ENCODE assay signal across 8 mouse cellular contexts in the genomic region with DNA sequence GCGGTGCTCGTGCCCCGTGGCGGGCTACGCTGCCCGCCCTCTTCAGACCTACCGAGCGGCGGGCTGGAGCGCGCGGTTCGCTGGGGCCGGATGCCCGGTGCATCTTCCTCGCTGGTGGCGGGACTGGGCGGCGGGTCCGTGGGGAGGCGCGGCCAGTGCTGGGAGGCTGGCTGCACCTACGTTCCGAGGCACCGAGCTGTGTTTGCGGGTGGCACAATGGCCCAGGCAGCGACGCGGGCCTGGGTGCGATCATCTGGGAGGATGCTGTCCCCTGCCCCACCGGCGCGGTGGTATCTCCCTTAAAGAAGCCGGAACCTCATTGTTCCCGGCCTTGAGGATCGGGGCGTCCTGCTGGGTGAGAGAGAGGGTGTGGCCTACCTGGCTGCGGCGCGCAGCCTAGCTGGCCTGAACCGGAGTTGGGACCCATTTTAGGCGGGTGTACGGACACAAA. TPM values are rescaled to one million over a fixed set of nuclear protein-coding genes. Genes with fewer than 3 reads are reported as not detected.
DNase-seq lines count a peak whose midpoint lies in the region; ATAC-seq and TF ChIP-seq lines count a peak whose summit lies in the region.

A gene (minus strand): TSS at position 321 of the 451 bp plus-strand sequence.

- no peak for TF ChIP-seq RAD21 in MEL (IDR thresholded peaks at IDR 0.05; ENCODE audit: low read depth, low read length)

- peak within 1 kb of the TSS; percentile 75 for H3K4me2 ChIP-seq in forebrain, embryonic 15.5 days (replicated peaks)
- peak within 1 kb of the TSS; percentile 90 for H3K4me2 ChIP-seq in lung, embryonic 15.5 days

- DNase-seq in MEL (ENCODE audit: low read depth, low spot score), result peak; percentile 93
- DNase-seq in cerebellum, adult 11 months, result peak; percentile 70
- peak; percentile 77 for DNase-seq in heart, postnatal 4 days
- DNase-seq in layer of hippocampus, adult 8-10 months (ENCODE audit: low spot score in 2 of 2), result peak; percentile 45 to 63
- peak; percentile 62 for DNase-seq in ovary, adult 18-20 months (ENCODE audit: low spot score)
- peak; percentile 89 for DNase-seq in thymus, postnatal 14 days

- ATAC-seq in forebrain, embryonic 15.5 days (replicated peaks), result peak; percentile 77
- ATAC-seq in lung, embryonic 15.5 days (ENCODE audit: borderline replicate concordance, extremely low read depth, low FRiP score, low TSS enrichment), result peak; percentile 64

- TF ChIP-seq EP300 in MEL (IDR thresholded peaks at IDR 0.05; ENCODE audit: low read depth in 1 of 2, low read length in 2 of 2), result no peak

- peaks cover 2 to 21% of the 10 kb centered on the region in 2 experiments; a peak in 3 of 4 replicates for H3K4me1 ChIP-seq in MEL (ENCODE audit: control insufficient read depth in 1 of 2, insufficient read depth in 2 of 2, low read length in 2 of 2)
- peaks cover 21% of the 10 kb centered on the region for H3K4me1 ChIP-seq in forebrain, embryonic 15.5 days
- peaks cover 20% of the 10 kb centered on the region for H3K4me1 ChIP-seq in lung, embryonic 15.5 days

- peak within 1 kb of the TSS; percentile 96 to 97 for H3K4me3 ChIP-seq in MEL (ENCODE audit: control insufficient read depth in 1 of 2, insufficient read depth in 1 of 2, low read depth in 2 of 2, low read length in 2 of 2)
- H3K4me3 ChIP-seq in forebrain, embryonic 15.5 days, result peak within 1 kb of the TSS; percentile 84
- H3K4me3 ChIP-seq in lung, embryonic 15.5 days, result peak within 1 kb of the TSS; percentile 96

- under 1% methylated on average over 42 of the region's 43 CpGs for WGBS in forebrain, embryonic 15.5 days
- WGBS in lung, embryonic 15.5 days, result 0% methylated on average over 43 of the region's 43 CpGs

- peak; percentile 14 to 67; a peak in 3 of 4 replicates for TF ChIP-seq POLR2A in MEL (IDR thresholded peaks at IDR 0.05; ENCODE audit: control insufficient read depth in 1 of 2, insufficient read depth in 1 of 2, low read depth in 1 of 2, low read length in 2 of 2, poor library complexity in 1 of 2)

- TF ChIP-seq CTCF in MEL (IDR thresholded peaks at IDR 0.05 in 2 of 3, conservative IDR thresholded peaks at IDR 0.05 in 1 of 3; ENCODE audit: control insufficient read depth in 1 of 3, insufficient read depth in 1 of 3, low read depth in 2 of 3, low read length in 3 of 3, poor library complexity in 1 of 3, severe bottlenecking in 1 of 3), result no peak

- H3K79me2 ChIP-seq in MEL (ENCODE audit: control insufficient read depth, insufficient read depth, low read length, poor library complexity), result peaks cover 13% of the 10 kb centered on the region

- peak within 1 kb of the TSS; percentile 99 for H3K9ac ChIP-seq in MEL (ENCODE audit: control insufficient read depth, low read depth, low read length, poor library complexity, severe bottlenecking)
- peak within 1 kb of the TSS; percentile 97 for H3K9ac ChIP-seq in forebrain, embryonic 15.5 days (replicated peaks)
- peak within 1 kb of the TSS; percentile 99 for H3K9ac ChIP-seq in lung, embryonic 15.5 days

- no peaks in the 10 kb centered on the region for H3K9me3 ChIP-seq in MEL (replicated peaks; ENCODE audit: insufficient read depth, low read length)
- H3K9me3 ChIP-seq in forebrain, embryonic 15.5 days, result no peaks in the 10 kb centered on the region
- no peaks in the 10 kb centered on the region for H3K9me3 ChIP-seq in lung, embryonic 15.5 days

- peak within 1 kb of the TSS; percentile 87 for H3K27ac ChIP-seq in MEL (ENCODE audit: control insufficient read depth, low read depth, low read length)
- peak within 1 kb of the TSS; percentile 100 for H3K27ac ChIP-seq in forebrain, embryonic 15.5 days (replicated peaks)
- H3K27ac ChIP-seq in lung, embryonic 15.5 days, result peak within 1 kb of the TSS; percentile 100

- peaks cover 5 to 24% of the 10 kb centered on the region in 2 experiments for H3K36me3 ChIP-seq in MEL (ENCODE audit: control insufficient read depth in 1 of 2, insufficient read depth in 2 of 2, low read length in 2 of 2)
- H3K36me3 ChIP-seq in forebrain, embryonic 15.5 days, result peaks cover 15% of the 10 kb centered on the region
- peaks cover 16% of the 10 kb centered on the region for H3K36me3 ChIP-seq in lung, embryonic 15.5 days

- no peaks in the 10 kb centered on the region for H3K27me3 ChIP-seq in MEL (ENCODE audit: control insufficient read depth in 1 of 2, insufficient read depth in 2 of 2, low read length in 2 of 2)
- H3K27me3 ChIP-seq in forebrain, embryonic 15.5 days, result no peaks in the 10 kb centered on the region
- H3K27me3 ChIP-seq in lung, embryonic 15.5 days, result no peaks in the 10 kb centered on the region

TF ChIP-seq in MEL, 35 proteins besides CTCF, POLR2A, EP300 and RAD21:
- no peak for TF ChIP-seq USF1 (IDR thresholded peaks at IDR 0.05; ENCODE audit: low read depth, low read length)
- TF ChIP-seq TAL1 (IDR thresholded peaks at IDR 0.05; ENCODE audit: low read length), result no peak
- peak; percentile 97 for TF ChIP-seq CHD1 (IDR thresholded peaks at IDR 0.05; ENCODE audit: low read depth, low read length)
- no peak for TF ChIP-seq ZNF384 (IDR thresholded peaks at IDR 0.05; ENCODE audit: low read depth, low read length)
- TF ChIP-seq USF2 (IDR thresholded peaks at IDR 0.05; ENCODE audit: borderline replicate concordance in 1 of 2, insufficient read depth in 1 of 2, low read depth in 1 of 2, low read length in 2 of 2), result no peak
- TF ChIP-seq RCOR1 (IDR thresholded peaks at IDR 0.05; ENCODE audit: low read depth, low read length), result no peak
- TF ChIP-seq NELFE (IDR thresholded peaks at IDR 0.05; ENCODE audit: low read depth, low read length), result no peak
- peak; percentile 11; the same call in 1 of the 2 replicates for TF ChIP-seq POLR2AphosphoS2 (IDR thresholded peaks at IDR 0.05; ENCODE audit: low read length)
- peak; percentile 3; the same call in 1 of the 2 replicates for TF ChIP-seq SIN3A (IDR thresholded peaks at IDR 0.05; ENCODE audit: low read length)
- TF ChIP-seq TCF12 (IDR thresholded peaks at IDR 0.05; ENCODE audit: low read depth, low read length), result peak; percentile 18; the same call in 1 of the 2 replicates
- peak; percentile 52; the same call in 1 of the 2 replicates for TF ChIP-seq ELF1 (IDR thresholded peaks at IDR 0.05; ENCODE audit: low read depth, low read length)
- no peak for TF ChIP-seq UBTF (IDR thresholded peaks at IDR 0.05; ENCODE audit: borderline replicate concordance, insufficient read depth, low read depth, low read length)
- TF ChIP-seq SMC3 (IDR thresholded peaks at IDR 0.05; ENCODE audit: low read depth, low read length), result no peak
- 0 out of 2 replicates have a peak, but pooled peaks have one; percentile 22 for TF ChIP-seq NRF1 (IDR thresholded peaks at IDR 0.05; ENCODE audit: insufficient read depth, low read depth, low read length, poor library complexity, severe bottlenecking)
- TF ChIP-seq E2F4 (IDR thresholded peaks at IDR 0.05; ENCODE audit: borderline replicate concordance, low read depth, low read length), result no peak
- no peak; the same call in 1 of the 2 replicates for TF ChIP-seq MXI1 (IDR thresholded peaks at IDR 0.05; ENCODE audit: low read depth, low read length)
- TF ChIP-seq JUND (IDR thresholded peaks at IDR 0.05; ENCODE audit: low read depth, low read length), result no peak
- peak; percentile 65 for TF ChIP-seq HCFC1 (IDR thresholded peaks at IDR 0.05; ENCODE audit: low read depth, low read length)
- no peak for TF ChIP-seq POLR2AphosphoS5 (IDR thresholded peaks at IDR 0.05; ENCODE audit: borderline replicate concordance, low read depth, low read length)

RNA-seq across cellular contexts. Expression of the gene that starts here (rescaled TPM):
- total RNA-seq in MEL (2012; rRNA removed), result 13.0 and 14.3 TPM in 2 replicates
- 10 to 100 TPM; 11.7 to 32.1 TPM for polyA plus RNA-seq in MEL (2012; ENCODE audit: insufficient read depth in 1 of 2, insufficient read length in 2 of 2, low read depth in 1 of 2, low replicate concordance in 2 of 2, missing spikeins in 1 of 2)
- 41.0 and 42.1 TPM in 2 replicates for polyA plus RNA-seq in forebrain, embryonic 15.5 days (2015; fragmentation: Nextera tagmentation; extraction: Ambion mirVana)
- 10 to 100 TPM; 11.8 to 12.2 TPM for total RNA-seq in heart, postnatal 4 days (2021)
- total RNA-seq in layer of hippocampus, adult 8-10 months (2022), result 10 to 100 TPM; 14.1 to 20.7 (median 18.6) TPM
- 21.0 and 23.2 TPM in 2 replicates for polyA plus RNA-seq in lung, embryonic 15.5 days (2015; fragmentation: Nextera tagmentation; extraction: Ambion mirVana)

Comparison
In these comparisons a context has a peak if more than half of its experiments do, and no peak if none do; other contexts are left out.
1. Peak in every context shown above with its lines: DNase-seq, ATAC-seq, H3K4me3 ChIP-seq and H3K27ac ChIP-seq.